Mouse (Mus musculus) ES-E14 (cell line): ENCODE measurements at regions not wholly inside any gene's neighbourhood (a gene's known extent, or its start where the extent isn't known, plus 50 kb on each side); places are given as distances from the start of the nearest gene placed in this dataset.

Experiments
- DNase-seq: peaks from one replicate; pipeline ENCODE4 v3.0.0-alpha.2; 2013; ENCODE audit warnings: low read depth, low spot score
- H3K27ac ChIP-seq: 2 replicates; pipeline ENCODE4 v1.5.1; 2012; ENCODE audit warnings: low read depth, mild to moderate bottlenecking, low read length, moderate library complexity, mixed read lengths; ENCODE audit not compliant: poor library complexity, insufficient read depth, severe bottlenecking
- H3K36me3 ChIP-seq: 2 replicates; pipeline ENCODE4 v1.6.1; 2012; ENCODE audit warnings: mild to moderate bottlenecking, low read length, moderate library complexity, mixed read lengths; ENCODE audit not compliant: control insufficient read depth, poor library complexity, insufficient read depth, severe bottlenecking
- H3K4me1 ChIP-seq, 2 experiments: fragments of 150-350 bp in 1 of 2; sonication (generic) in 1 of 2; 2 replicates each; pipeline ENCODE4 v1.6.1; 2012; ENCODE audit warnings: low read length in 2 of 2, mild to moderate bottlenecking in 1 of 2, mixed read lengths in 1 of 2; ENCODE audit not compliant: control insufficient read depth in 2 of 2, insufficient read depth in 2 of 2, poor library complexity in 1 of 2
- H3K4me3 ChIP-seq, 2 experiments: fragments of 150-350 bp in 1 of 2; sonication (generic) in 1 of 2; 2 replicates each; pipeline ENCODE4 v1.5.1; 2012; ENCODE audit warnings: low read length in 2 of 2, low read depth in 1 of 2, mild to moderate bottlenecking in 1 of 2, mixed read lengths in 1 of 2; ENCODE audit not compliant: insufficient read depth in 1 of 2, poor library complexity in 1 of 2, severe bottlenecking in 1 of 2
- H3K9ac ChIP-seq: 2 replicates; pipeline ENCODE4 v1.6.1; 2012; ENCODE audit warnings: low read depth, mild to moderate bottlenecking, low read length, mixed read lengths; ENCODE audit not compliant: poor library complexity, insufficient read depth, severe bottlenecking
- H3K9me3 ChIP-seq: fragments of 150-350 bp; sonication (generic); 2 replicates; pipeline ENCODE4 v1.6.1; 2012; ENCODE audit warnings: low read depth, mild to moderate bottlenecking, low read length; ENCODE audit not compliant: control insufficient read depth, insufficient read depth
- CHD2 ChIP-seq: IDR thresholded peaks from 2 replicates; pipeline ENCODE4 v1.6.1; 2014; ENCODE audit warnings: mild to moderate bottlenecking, low read depth, low read length, inconsistent platforms
- HCFC1 ChIP-seq: IDR thresholded peaks from 2 replicates; pipeline ENCODE4 v1.6.1; 2012; ENCODE audit warnings: low read length, inconsistent platforms, borderline replicate concordance; ENCODE audit not compliant: insufficient read depth
- MAFK ChIP-seq: IDR thresholded peaks from 2 replicates; pipeline ENCODE4 v1.6.1; 2014; ENCODE audit warnings: mild to moderate bottlenecking, low read depth, low read length, inconsistent platforms; ENCODE audit not compliant: insufficient read depth
- ZC3H11A ChIP-seq: IDR thresholded peaks from 2 replicates; pipeline ENCODE4 v1.6.1; 2012; ENCODE audit warnings: low read depth, mild to moderate bottlenecking, inconsistent platforms, low read length, borderline replicate concordance
- ZNF384 ChIP-seq: IDR thresholded peaks from 2 replicates; pipeline ENCODE4 v1.6.1; 2012; ENCODE audit warnings: low read depth, low read length, inconsistent platforms
- in situ Hi-C, 2 experiments: fragments of 600-800 bp; cut with MboI; formaldehyde crosslinking; loops; one replicate each; pipeline ENCODE4 v1.15.1; 2025; ENCODE audit warnings: low sequenced_read_pairs in 2 of 2, inconsistent platforms in 1 of 2; ENCODE audit not compliant: unreplicated experiment in 2 of 2

- Histone ChIP-seq H3K4me3 (no peak overlapping the region), H3K36me3 (no peaks in the 10 kb centered on the region), H3K4me1 (no peaks in the 10 kb centered on the region), H3K9ac (no peak overlapping the region), H3K9me3 (no peaks in the 10 kb centered on the region), H3K27ac (no peak overlapping the region)
- DNase-seq = no peak
- in situ Hi-C loops = no loop called here
- TF ChIP-seq HCFC1 = no peak
- TF ChIP-seq ZNF384 = no peak
- no peak for TF ChIP-seq ZC3H11A
- no peak for TF ChIP-seq CHD2
- no peak for TF ChIP-seq MAFK
These were observed 74.3 kb upstream of the Dap start for GRCm38 (mm10) chr15:31149855-31150254.

GRCm38 (mm10) chr15:31150546-31151471 lies 73.3 kb upstream of the Dap start:
- H3K27ac ChIP-seq = no peak overlapping the region
- H3K9me3 ChIP-seq = no peaks in the 10 kb centered on the region
- no peaks in the 10 kb centered on the region for H3K36me3 ChIP-seq
- no peak overlapping the region for H3K4me3 ChIP-seq
- no peak for TF ChIP-seq HCFC1
- peak; percentile 55 for TF ChIP-seq ZC3H11A
- peak; percentile 33 for DNase-seq
- in situ Hi-C loops = no loop called here
- H3K4me1 ChIP-seq = no peaks in the 10 kb centered on the region
- H3K9ac ChIP-seq = no peak overlapping the region

- Histone ChIP-seq H3K9me3 (no peaks in the 10 kb centered on the region), H3K9ac (no peak overlapping the region), H3K27ac (no peak overlapping the region), H3K4me1 (no peaks in the 10 kb centered on the region), H3K36me3 (no peaks in the 10 kb centered on the region), H3K4me3 (no peak overlapping the region)
- in situ Hi-C loops = no loop called here
- TF ChIP-seq CHD2 (no peak), ZC3H11A (no peak), ZNF384 (no peak), MAFK (no peak), HCFC1 (no peak)
- no peak for DNase-seq
These were observed 69.0 kb upstream of the Dap start for GRCm38 (mm10) chr15:31155141-31155540.

DNA sequence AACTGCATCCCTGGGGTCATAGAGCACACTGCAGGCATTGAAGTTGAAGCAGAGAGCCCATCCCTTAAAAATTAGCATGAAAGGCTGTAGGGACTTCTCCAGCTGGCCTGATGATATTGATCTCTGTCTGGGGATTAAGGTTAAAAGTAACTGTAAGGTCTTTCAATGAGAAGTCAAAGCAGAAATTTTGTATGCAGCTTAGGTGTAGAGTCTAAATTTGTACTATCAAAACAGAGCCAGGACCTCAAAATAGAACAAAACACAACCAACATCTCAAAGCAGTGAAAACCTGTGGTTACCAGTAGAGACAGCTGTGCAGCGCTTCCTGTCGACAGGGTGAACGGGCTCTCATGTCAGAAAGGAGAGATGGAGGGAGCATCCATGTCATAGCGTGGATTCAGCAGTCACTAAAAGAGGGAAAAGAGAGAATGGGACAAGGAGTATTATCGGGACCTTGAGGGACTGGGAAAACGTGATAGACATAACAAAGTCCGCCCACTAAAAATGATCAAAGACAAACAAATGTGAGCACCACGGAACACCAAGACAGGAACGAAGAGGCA lies 57.5 kb upstream of the Dap start:
- DNase-seq = no peak
- no peak overlapping the region for H3K27ac ChIP-seq
- H3K4me1 ChIP-seq = 0 out of 4 replicates have a peak, but pooled peaks cover 0 to 2% of the 10 kb centered on the region in 2 experiments
- in situ Hi-C loops = no loop called here
- H3K36me3 ChIP-seq = no peaks in the 10 kb centered on the region
- H3K9ac ChIP-seq = no peak overlapping the region
- H3K9me3 ChIP-seq = no peaks in the 10 kb centered on the region
- no peak for TF ChIP-seq MAFK
- TF ChIP-seq HCFC1 = no peak
- TF ChIP-seq CHD2 = no peak
- no peak for TF ChIP-seq ZNF384
- TF ChIP-seq ZC3H11A = no peak
- H3K4me3 ChIP-seq = no peak overlapping the region
